Mouse (Mus musculus): ENCODE results near the gene Kiss1. TPM values are rescaled to one million over a fixed set of nuclear protein-coding genes. Genes with fewer than 3 reads are reported as not detected.
"Not testable (repeated sequence)": the region's sequence is repeated elsewhere in the genome, so short reads cannot be mapped to it uniquely, and the experiment has no call there.

Kiss1 gene
- polyA plus RNA-seq, 1 experiment from 2014 or later: not detected

DNA sequence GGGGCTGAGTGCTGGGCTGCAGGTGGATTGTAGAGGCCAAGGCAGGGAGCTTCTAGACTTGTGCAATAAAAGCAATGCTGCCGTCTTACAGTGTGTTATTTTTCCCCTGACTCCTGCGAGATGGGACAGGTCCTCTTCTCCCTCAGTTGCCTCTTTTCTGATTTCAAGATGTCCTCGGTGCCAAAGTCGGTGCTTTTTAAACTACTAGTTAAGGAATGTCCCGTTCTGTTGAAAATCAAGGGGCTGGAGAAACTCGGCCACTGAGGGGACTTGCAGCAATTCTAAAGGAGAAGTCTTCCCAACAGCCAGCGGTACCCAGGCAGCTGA is 7.9 kb downstream of the Kiss1 start:
- Histone ChIP-seq H3K4me2 (replicated peaks; ENCODE audit: low read depth, low read length) (peak overlapping the region; percentile 53), H3K4me3 (ENCODE audit: low read length) (peak overlapping the region; percentile 25), H3K27ac (ENCODE audit: low read length) (no peak overlapping the region), H3K36me3 (ENCODE audit: insufficient read depth, low read length) (no peaks in the 10 kb centered on the region), H3K4me1 (ENCODE audit: insufficient read depth, low read length) (no peaks in the 10 kb centered on the region), H3K9me3 (ENCODE audit: low read length) (no peaks in the 10 kb centered on the region), H3K9ac (replicated peaks; ENCODE audit: low read length) (peak overlapping the region; percentile 57; the same call in 1 of the 2 replicates), H3K27me3 (ENCODE audit: insufficient read depth, low read length) (peaks cover 33% of the 10 kb centered on the region)
- ATAC-seq (ENCODE audit: low FRiP score, low TSS enrichment): no peak; the same call in 1 of the 2 replicates
- 27% methylated on average over 7 of the region's 7 CpGs for WGBS

DNA sequence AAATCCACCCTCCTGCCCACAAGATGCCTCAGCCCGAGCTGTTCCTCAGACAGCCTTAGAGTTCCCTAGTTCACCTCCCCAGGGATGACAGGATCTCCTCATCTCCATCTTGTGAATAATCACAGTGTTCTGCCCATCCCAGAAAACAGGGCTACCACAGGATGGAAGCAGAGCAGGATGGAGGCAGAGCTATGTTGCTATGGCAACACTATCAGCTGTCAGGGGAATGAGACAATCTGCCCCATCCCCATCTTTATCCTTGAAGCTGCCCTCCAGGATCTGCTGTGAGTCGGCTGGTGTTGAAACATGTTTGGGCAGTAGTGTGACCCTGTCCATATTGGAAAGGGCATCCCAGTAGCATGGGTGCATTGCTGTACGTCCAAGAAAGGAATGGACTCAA is 9.5 kb downstream of the Kiss1 start:
- Histone ChIP-seq H3K9ac (replicated peaks; ENCODE audit: low read length) (no peak overlapping the region), H3K9me3 (ENCODE audit: low read length) (no peaks in the 10 kb centered on the region), H3K27me3 (ENCODE audit: insufficient read depth, low read length) (peaks cover 33% of the 10 kb centered on the region), H3K4me2 (replicated peaks; ENCODE audit: low read depth, low read length) (no peak overlapping the region), H3K4me3 (ENCODE audit: low read length) (no peak overlapping the region), H3K36me3 (ENCODE audit: insufficient read depth, low read length) (no peaks in the 10 kb centered on the region), H3K4me1 (ENCODE audit: insufficient read depth, low read length) (no peaks in the 10 kb centered on the region), H3K27ac (ENCODE audit: low read length) (no peak overlapping the region)
- 76% methylated on average over 3 of the region's 3 CpGs for WGBS
- no peak for ATAC-seq (ENCODE audit: low FRiP score, low TSS enrichment)

DNA sequence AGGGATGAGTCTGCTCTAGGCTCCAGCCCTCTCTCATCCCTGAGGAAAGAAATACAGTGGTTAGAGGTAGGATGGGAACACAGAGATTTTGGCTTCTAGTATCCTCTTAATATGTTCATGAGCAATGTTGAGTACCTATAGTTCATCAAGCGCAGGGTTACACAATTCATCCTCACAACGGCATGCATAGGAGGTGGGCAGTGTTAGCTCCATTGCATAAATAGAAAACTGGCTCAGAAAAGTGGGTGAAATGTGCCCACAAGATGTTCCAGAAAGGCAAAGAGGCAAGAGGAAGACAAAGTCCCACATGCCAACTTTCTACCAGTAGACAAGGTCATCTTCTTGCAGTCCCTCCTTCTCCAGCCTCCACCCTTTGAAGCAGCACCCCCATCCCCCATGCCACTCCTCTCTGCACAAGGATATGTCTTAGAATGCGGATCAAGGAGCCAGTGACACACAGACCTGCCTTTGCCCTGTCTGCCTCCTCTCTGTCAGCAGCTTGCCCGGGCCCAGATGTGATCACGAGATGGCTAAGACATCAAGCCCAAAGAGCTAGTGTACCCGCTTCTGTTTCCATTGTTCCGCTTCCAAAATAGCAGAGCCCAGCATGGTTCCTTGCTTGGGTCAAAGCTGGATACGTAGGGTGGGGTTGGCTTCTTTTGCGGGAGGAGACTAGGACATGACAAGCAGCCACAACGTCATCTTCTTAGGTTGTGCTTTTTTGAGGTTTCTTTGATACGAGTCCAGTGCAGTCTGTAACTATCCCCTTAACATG is 11.2 kb downstream of the Kiss1 start:
- peaks cover 28% of the 10 kb centered on the region for H3K27me3 ChIP-seq (ENCODE audit: insufficient read depth, low read length)
- no peak overlapping the region for H3K4me2 ChIP-seq (replicated peaks; ENCODE audit: low read depth, low read length)
- no peak overlapping the region for H3K27ac ChIP-seq (ENCODE audit: low read length)
- no peaks in the 10 kb centered on the region for H3K4me1 ChIP-seq (ENCODE audit: insufficient read depth, low read length)
- H3K36me3 ChIP-seq (ENCODE audit: insufficient read depth, low read length): no peaks in the 10 kb centered on the region
- no peak for ATAC-seq (ENCODE audit: low FRiP score, low TSS enrichment)
- WGBS: 91% methylated on average over 11 of the region's 11 CpGs
- H3K9me3 ChIP-seq (ENCODE audit: low read length): no peaks in the 10 kb centered on the region
- H3K9ac ChIP-seq (replicated peaks; ENCODE audit: low read length): no peak overlapping the region
- H3K4me3 ChIP-seq (ENCODE audit: low read length): no peak overlapping the region

DNA sequence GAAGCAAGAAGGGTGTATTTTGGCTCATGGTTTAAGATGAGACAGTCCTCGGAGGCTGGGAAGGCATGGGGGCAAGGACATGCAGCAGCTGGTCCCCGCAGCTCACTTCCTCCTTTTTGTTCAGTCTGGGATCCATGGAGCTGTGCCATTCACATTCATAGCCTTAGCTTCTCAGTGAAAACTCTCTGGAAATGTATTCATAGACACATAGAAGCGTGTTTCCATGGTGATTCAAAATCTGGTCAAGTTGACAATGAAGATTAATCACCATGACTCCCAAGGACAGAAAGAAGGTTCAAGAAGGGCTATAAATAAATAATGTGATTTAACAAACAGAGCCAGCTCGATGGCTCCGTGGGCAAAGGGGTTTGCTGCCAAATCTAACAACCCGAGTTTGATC is 12.3 kb downstream of the Kiss1 start:
- Histone ChIP-seq H3K27me3 (ENCODE audit: insufficient read depth, low read length) (peaks cover 18% of the 10 kb centered on the region), H3K36me3 (ENCODE audit: insufficient read depth, low read length) (no peaks in the 10 kb centered on the region), H3K27ac (ENCODE audit: low read length) (no peak overlapping the region), H3K4me3 (ENCODE audit: low read length) (no peak overlapping the region), H3K4me1 (ENCODE audit: insufficient read depth, low read length) (no peaks in the 10 kb centered on the region), H3K9ac (replicated peaks; ENCODE audit: low read length) (no peak overlapping the region), H3K9me3 (ENCODE audit: low read length) (no peaks in the 10 kb centered on the region), H3K4me2 (replicated peaks; ENCODE audit: low read depth, low read length) (no peak overlapping the region)
- WGBS: 81% methylated on average over 6 of the region's 6 CpGs
- ATAC-seq (ENCODE audit: low FRiP score, low TSS enrichment): no peak

DNA sequence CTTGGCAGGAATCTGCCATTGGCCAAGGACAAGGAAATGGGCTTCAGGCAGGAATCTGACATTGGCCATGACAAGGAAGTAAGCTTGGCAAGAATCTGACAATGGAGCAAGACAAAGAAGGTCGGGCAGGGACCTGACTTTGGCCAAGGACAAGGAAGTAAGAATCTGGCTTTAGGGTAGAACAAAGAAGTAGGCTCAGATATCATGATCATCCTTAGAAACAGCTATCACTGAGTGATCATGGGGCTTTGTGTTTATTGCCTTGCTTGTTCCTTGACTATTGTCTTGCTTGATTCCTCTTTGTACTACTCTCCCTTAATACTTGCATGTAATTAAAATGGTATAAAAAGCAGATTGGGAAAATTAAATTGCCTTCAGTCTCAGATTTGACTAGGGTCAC is 18.7 kb downstream of the Kiss1 start:
- H3K4me3 ChIP-seq (ENCODE audit: low read length); H3K4me2 ChIP-seq (replicated peaks; ENCODE audit: low read depth, low read length); H3K9ac ChIP-seq (replicated peaks; ENCODE audit: low read length); H3K27ac ChIP-seq (ENCODE audit: low read length); ATAC-seq (ENCODE audit: low FRiP score, low TSS enrichment); H3K4me1 ChIP-seq (ENCODE audit: insufficient read depth, low read length); H3K36me3 ChIP-seq (ENCODE audit: insufficient read depth, low read length); H3K27me3 ChIP-seq (ENCODE audit: insufficient read depth, low read length); H3K9me3 ChIP-seq (ENCODE audit: low read length): not testable (repeated sequence)
- WGBS: 59% methylated on average over 1 of the region's 1 CpGs

DNA sequence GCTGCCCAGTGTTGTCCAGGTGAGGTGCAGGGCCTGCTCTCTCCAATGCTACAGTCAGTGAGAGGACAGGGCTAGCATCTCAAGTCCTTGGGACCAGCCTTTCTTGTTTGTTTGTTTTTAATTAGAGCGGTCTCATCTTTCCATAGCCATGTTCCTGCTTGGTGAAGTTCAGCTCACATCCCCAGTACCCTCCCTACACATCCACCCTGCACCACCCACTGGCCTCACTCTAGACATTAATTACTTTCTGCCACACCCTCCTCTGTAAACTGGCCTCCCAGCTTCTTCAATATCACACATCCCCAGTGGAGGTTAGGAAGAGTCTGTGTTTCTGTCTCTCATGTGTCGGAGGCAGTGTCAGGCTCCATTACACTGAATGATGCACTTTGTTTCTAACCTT is 22.7 kb downstream of the Kiss1 start:
- Histone ChIP-seq H3K9me3 (ENCODE audit: low read length) (no peaks in the 10 kb centered on the region), H3K4me1 (ENCODE audit: insufficient read depth, low read length) (no peaks in the 10 kb centered on the region), H3K4me2 (replicated peaks; ENCODE audit: low read depth, low read length) (no peak overlapping the region), H3K4me3 (ENCODE audit: low read length) (no peak overlapping the region), H3K36me3 (ENCODE audit: insufficient read depth, low read length) (no peaks in the 10 kb centered on the region), H3K27me3 (ENCODE audit: insufficient read depth, low read length) (no peaks in the 10 kb centered on the region), H3K9ac (replicated peaks; ENCODE audit: low read length) (no peak overlapping the region), H3K27ac (ENCODE audit: low read length) (no peak overlapping the region; the same call in 1 of the 2 replicates)
- 73% methylated on average over 2 of the region's 2 CpGs for WGBS
- peak; percentile 51; the same call in 1 of the 2 replicates for ATAC-seq (ENCODE audit: low FRiP score, low TSS enrichment)

DNA sequence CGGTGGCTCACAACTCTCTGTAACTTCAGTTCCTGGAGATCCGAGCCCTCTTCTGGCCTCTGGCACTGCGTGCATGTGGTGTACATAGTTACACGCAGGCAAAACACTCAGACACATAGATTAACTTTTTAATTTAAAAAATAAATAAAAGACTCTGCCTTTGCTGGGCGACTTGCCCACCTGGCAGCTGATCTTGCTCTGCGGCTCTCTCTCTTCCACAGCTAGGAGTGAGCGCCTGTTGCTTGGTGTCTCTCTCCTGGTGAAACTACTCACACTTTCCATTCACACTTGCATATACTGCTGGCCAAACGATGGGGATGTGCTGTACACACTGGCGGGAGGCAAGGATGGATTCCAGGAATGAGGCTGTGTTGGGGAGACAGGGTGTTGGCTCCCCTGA is 24.9 kb downstream of the Kiss1 start:
- ATAC-seq (ENCODE audit: low FRiP score, low TSS enrichment): no peak
- H3K27me3 ChIP-seq (ENCODE audit: insufficient read depth, low read length): no peaks in the 10 kb centered on the region
- H3K4me2 ChIP-seq (replicated peaks; ENCODE audit: low read depth, low read length): no peak overlapping the region
- H3K36me3 ChIP-seq (ENCODE audit: insufficient read depth, low read length): no peaks in the 10 kb centered on the region
- WGBS: 88% methylated on average over 9 of the region's 9 CpGs
- no peak overlapping the region for H3K9ac ChIP-seq (replicated peaks; ENCODE audit: low read length)
- H3K4me3 ChIP-seq (ENCODE audit: low read length): no peak overlapping the region
- no peaks in the 10 kb centered on the region for H3K9me3 ChIP-seq (ENCODE audit: low read length)
- peaks cover 4% of the 10 kb centered on the region; the same call in 1 of the 2 replicates for H3K4me1 ChIP-seq (ENCODE audit: insufficient read depth, low read length)
- H3K27ac ChIP-seq (ENCODE audit: low read length): no peak overlapping the region

DNA sequence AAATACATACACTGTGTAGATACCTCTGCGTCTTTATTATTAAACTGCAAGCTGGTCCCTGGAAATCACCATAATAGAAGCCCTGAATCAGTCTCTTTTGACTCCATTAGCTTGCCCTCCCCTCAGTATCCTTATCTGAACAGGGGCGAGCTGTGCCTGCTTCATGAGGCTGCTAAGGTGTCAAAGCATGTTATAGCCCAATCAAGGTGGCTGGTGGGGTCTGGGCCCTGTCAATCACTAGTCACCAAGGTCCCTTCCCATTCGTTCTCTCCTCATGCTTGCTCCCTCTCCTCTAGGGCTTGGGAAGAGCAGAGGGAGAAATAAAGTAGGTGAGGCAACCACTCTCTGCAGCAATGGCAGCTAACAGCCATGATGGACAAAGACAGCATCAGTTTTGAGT is 25.6 kb downstream of the Kiss1 start:
- H3K36me3 ChIP-seq (ENCODE audit: insufficient read depth, low read length): no peaks in the 10 kb centered on the region
- 60% methylated on average over 3 of the region's 3 CpGs for WGBS
- no peaks in the 10 kb centered on the region for H3K9me3 ChIP-seq (ENCODE audit: low read length)
- no peak overlapping the region for H3K4me2 ChIP-seq (replicated peaks; ENCODE audit: low read depth, low read length)
- ATAC-seq (ENCODE audit: low FRiP score, low TSS enrichment): no peak
- peaks cover 4% of the 10 kb centered on the region; the same call in 1 of the 2 replicates for H3K4me1 ChIP-seq (ENCODE audit: insufficient read depth, low read length)
- H3K27me3 ChIP-seq (ENCODE audit: insufficient read depth, low read length): no peaks in the 10 kb centered on the region
- no peak overlapping the region for H3K9ac ChIP-seq (replicated peaks; ENCODE audit: low read length)
- H3K27ac ChIP-seq (ENCODE audit: low read length): no peak overlapping the region
- H3K4me3 ChIP-seq (ENCODE audit: low read length): no peak overlapping the region

DNA sequence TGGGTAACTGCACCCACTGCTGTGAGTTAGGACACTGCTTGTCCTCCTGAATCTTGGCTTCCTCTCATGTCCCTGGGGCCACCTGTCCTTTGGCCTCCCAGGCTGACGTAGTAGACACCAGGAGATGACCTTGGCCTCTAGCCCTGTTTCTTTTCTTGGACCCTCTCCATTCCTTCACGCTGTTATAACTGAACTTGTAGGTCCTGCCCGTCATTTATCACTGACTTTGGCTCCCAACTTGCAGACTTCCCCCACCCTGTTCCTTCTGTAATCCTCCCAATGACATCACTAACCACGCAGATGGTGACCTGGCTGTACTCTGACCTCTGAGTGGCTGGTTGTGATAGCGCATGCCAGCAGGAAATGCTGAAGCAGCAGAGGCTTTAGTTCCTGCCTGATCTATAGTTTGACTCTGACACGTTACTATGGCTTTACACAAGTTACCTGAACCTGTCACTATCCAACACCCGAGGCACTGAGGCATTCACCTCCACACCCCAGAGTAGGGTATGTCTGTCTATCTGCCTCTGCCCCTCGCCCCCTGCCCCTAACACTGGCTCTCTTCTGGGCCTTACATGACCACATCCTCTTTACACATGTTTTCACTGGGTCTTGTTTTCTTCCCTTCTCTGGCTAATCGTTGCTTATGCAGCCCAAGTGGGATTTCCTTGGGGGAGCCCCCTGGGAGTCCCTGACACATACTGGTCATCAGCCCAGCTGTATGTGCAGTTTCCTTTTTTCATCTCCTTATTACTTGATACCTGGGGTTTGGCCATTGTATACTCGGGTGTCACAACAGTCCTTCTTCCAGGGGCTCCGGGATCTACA is 26.2 kb downstream of the Kiss1 start:
- H3K27ac ChIP-seq (ENCODE audit: low read length): no peak overlapping the region
- ATAC-seq (ENCODE audit: low FRiP score, low TSS enrichment): no peak
- H3K4me1 ChIP-seq (ENCODE audit: insufficient read depth, low read length): peaks cover 4% of the 10 kb centered on the region; the same call in 1 of the 2 replicates
- H3K36me3 ChIP-seq (ENCODE audit: insufficient read depth, low read length): no peaks in the 10 kb centered on the region
- H3K9me3 ChIP-seq (ENCODE audit: low read length): no peaks in the 10 kb centered on the region
- H3K9ac ChIP-seq (replicated peaks; ENCODE audit: low read length): no peak overlapping the region
- 59% methylated on average over 11 of the region's 11 CpGs for WGBS
- no peaks in the 10 kb centered on the region for H3K27me3 ChIP-seq (ENCODE audit: insufficient read depth, low read length)
- H3K4me2 ChIP-seq (replicated peaks; ENCODE audit: low read depth, low read length): no peak overlapping the region
- no peak overlapping the region for H3K4me3 ChIP-seq (ENCODE audit: low read length)

DNA sequence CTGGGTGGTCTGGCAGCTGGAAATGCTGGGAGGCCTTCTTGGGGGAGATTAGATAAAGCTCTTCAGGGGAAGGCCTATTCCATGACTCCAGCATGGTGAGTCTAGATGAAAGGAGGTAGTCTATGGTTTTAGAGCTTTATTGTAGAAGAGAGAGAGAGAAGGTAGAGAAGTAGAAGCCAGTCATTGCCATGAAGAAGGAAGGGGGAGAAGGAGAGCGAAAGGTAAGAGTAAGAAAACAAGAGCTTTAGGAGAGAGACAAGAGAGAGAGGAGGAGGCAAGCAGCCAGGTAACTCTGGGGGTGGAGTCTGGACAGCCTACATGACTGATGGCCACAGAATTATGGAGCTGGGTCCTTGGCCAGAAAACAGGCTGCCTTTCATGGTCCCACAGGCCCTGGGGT is 28.5 kb downstream of the Kiss1 start, which contains the start of gene Ren1:
TSS of gene Ren1 (plus strand) at position 301 of the 400 bp plus-strand sequence.
- no peaks in the 10 kb centered on the region for H3K9me3 ChIP-seq (ENCODE audit: low read length)
- no peak within 1 kb of the TSS for H3K9ac ChIP-seq (replicated peaks; ENCODE audit: low read length)
- no peak within 1 kb of the TSS for H3K27ac ChIP-seq (ENCODE audit: low read length)
- no peaks in the 10 kb centered on the region for H3K27me3 ChIP-seq (ENCODE audit: insufficient read depth, low read length)
- 88% methylated on average over 1 of the region's 1 CpGs for WGBS
- ATAC-seq (ENCODE audit: low FRiP score, low TSS enrichment): no peak
- H3K4me3 ChIP-seq (ENCODE audit: low read length): no peak within 1 kb of the TSS
- peaks cover 4% of the 10 kb centered on the region; the same call in 1 of the 2 replicates for H3K4me1 ChIP-seq (ENCODE audit: insufficient read depth, low read length)
- no peaks in the 10 kb centered on the region for H3K36me3 ChIP-seq (ENCODE audit: insufficient read depth, low read length)
- no peak within 1 kb of the TSS for H3K4me2 ChIP-seq (replicated peaks; ENCODE audit: low read depth, low read length)

All from kidney, embryonic 16.5 days (tissue).